Mouse (Mus musculus) myocyte (in vitro differentiated cells): ENCODE measurements at regions not wholly inside any gene's neighbourhood (a gene's known extent, or its start where the extent isn't known, plus 50 kb on each side); places are given as distances from the start of the nearest gene placed in this dataset.

Source experiments
- CEBPB ChIP-seq: IDR thresholded peaks from 2 replicates; pipeline ENCODE4 v1.6.1; 2011; ENCODE audit warnings: mild to moderate bottlenecking, moderate library complexity; ENCODE audit not compliant: poor library complexity, insufficient read depth, severe bottlenecking
- E2F4 ChIP-seq: IDR thresholded peaks from one replicate; pipeline ENCODE4 v1.6.1; 2011; ENCODE audit warnings: mild to moderate bottlenecking, control low read depth, moderate library complexity; ENCODE audit not compliant: insufficient read depth
- MAX ChIP-seq: IDR thresholded peaks from one replicate; pipeline ENCODE4 v1.6.1; 2011; ENCODE audit warnings: low read depth, mild to moderate bottlenecking, control low read depth
- MYOG ChIP-seq, 3 experiments: IDR thresholded peaks; one replicate each; pipeline ENCODE4 v1.6.1; 2011; ENCODE audit warnings: control low read depth in 2 of 3, low read depth in 2 of 3, mild to moderate bottlenecking in 2 of 3; ENCODE audit not compliant: insufficient read length in 2 of 3, control insufficient read depth in 1 of 3, insufficient read depth in 1 of 3
- POLR2A ChIP-seq: IDR thresholded peaks from one replicate; pipeline ENCODE4 v1.6.1; 2011; ENCODE audit warnings: low read depth, mild to moderate bottlenecking, control low read depth, moderate library complexity; ENCODE audit not compliant: insufficient read length
- POLR2AphosphoS2 ChIP-seq: IDR thresholded peaks from one replicate; pipeline ENCODE4 v1.6.1; 2011; ENCODE audit warnings: low read depth, control low read depth; ENCODE audit not compliant: insufficient read length
- REST ChIP-seq: IDR thresholded peaks from one replicate; pipeline ENCODE4 v1.6.1; 2011; ENCODE audit warnings: mild to moderate bottlenecking, control low read depth, moderate library complexity; ENCODE audit not compliant: insufficient read depth, insufficient read length
- SRF ChIP-seq: IDR thresholded peaks from one replicate; pipeline ENCODE4 v1.6.1; 2011; ENCODE audit warnings: low read depth; ENCODE audit not compliant: control insufficient read depth, insufficient read length
- TCF12 ChIP-seq: IDR thresholded peaks from one replicate; pipeline ENCODE4 v1.6.1; 2011; ENCODE audit warnings: mild to moderate bottlenecking, control low read depth; ENCODE audit not compliant: poor library complexity, insufficient read depth, severe bottlenecking
- TCF3 ChIP-seq: IDR thresholded peaks from one replicate; pipeline ENCODE4 v1.6.1; 2011; ENCODE audit warnings: low read depth, control low read depth; ENCODE audit not compliant: insufficient read length
- USF1 ChIP-seq: IDR thresholded peaks from one replicate; pipeline ENCODE4 v1.6.1; 2011; ENCODE audit warnings: low read depth, mild to moderate bottlenecking, control low read depth, moderate library complexity

DNA sequence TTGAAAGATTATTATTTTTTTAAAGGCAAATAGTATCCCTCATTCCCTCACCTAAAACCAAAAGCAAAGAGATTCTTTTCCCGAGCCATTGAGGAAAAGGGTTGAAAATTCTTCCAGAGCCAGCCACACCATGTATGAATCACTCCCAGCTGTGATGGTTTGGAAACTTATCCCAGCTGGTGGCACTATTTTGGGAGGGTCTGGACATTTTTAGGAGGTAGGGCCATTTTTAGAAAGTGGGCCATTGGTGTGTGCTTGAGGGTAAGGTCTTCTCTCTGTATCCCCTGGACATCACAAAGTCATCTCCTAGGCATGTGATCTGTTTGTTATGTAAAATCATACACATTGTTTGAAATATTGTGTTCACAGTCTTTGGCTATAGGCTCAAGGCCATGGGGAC lies 252.2 kb downstream of the Diras2 start:
- TF ChIP-seq POLR2A (no peak), E2F4 (no peak), MYOG (IDR thresholded peaks at IDR 0.05; ENCODE audit: control insufficient read depth in 1 of 3, insufficient read depth in 1 of 3, insufficient read length in 2 of 3, low read depth in 2 of 3) (peak in 1 of 3 experiments; percentile 37), CEBPB (no peak), POLR2AphosphoS2 (no peak), USF1 (no peak), TCF12 (peak; percentile 44), REST (no peak), TCF3 (no peak), MAX (no peak), SRF (no peak)
